Mouse (Mus musculus) fibroblast of lung, adult 2 months (primary cell): Measurements from ENCODE around the gene Ubl3.
A peak's percentile ranks its signal among the peaks of the same experiment; 100 is the strongest.

ENCODE experiments used
- DNase-seq: peaks from one replicate; pipeline ENCODE4 v3.0.0-alpha.2; 2011; ENCODE audit warnings: low read depth

Ubl3 gene

DNA sequence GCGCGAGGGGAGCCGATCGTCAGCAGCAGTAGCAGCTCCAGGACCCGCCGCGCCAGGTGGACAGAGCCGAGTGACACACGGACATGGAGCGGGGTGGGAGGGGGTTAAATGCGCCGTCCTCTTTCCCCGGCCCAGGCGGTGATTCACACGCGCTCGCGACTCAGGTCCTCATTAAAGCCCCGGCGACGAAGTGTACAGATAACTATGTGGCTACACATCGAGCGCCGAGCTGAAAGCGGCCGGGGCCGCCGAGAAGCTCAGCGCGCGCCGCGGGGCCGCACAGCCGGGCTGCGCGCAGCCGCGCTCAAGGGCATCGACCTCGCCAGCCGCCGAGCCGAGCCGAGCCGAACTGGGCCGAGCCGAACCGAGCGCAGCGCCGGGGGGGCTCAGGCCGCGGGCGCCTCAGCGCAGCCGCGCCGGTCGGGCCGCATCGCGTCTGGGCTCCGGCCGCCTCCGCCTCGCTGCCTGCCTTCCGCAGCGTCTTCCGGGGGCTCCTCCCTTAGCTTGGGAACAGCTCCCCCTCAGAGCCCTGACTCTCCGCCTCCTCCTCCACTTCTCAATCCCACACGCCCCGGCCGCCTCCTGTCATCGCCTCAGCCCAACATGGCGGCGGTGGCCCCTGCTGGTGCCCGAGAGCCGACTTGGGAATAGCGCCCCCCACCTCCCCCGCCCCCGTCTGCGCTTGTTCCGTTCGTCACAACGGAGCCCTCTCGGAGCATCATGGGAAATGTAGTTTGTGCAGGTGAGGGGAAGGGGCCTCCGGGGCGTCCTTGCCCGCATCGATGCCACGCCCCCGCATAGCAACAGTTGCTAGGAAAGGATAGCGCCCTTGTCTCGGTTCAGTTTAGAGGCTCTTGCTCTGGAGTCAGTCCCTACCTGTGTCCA lies at the start of gene Ubl3:
Gene Ubl3 (minus strand): TSS at position 603 of the 885 bp plus-strand sequence.
- peak; percentile 77 for DNase-seq

DNA sequence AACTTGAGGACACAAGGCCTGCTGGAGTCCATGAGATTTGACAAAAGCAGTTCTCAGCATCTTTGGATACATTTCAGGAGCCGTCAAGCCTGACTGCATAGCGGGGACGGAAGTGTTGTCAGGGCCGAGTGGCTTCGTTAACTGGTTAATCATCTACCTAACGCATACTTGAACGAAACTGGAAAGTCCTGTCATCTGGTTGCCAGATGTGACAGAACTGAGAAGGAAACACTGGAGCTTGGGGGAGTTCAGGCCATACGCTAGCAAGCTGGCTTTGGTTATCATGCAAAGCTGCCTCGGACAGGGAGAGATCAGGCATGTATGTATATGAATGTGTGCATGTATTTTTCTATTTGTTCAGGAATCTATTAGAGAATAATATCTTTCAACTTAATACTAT lies 45.8 kb upstream of the Ubl3 start:
- DNase-seq = no peak

DNA sequence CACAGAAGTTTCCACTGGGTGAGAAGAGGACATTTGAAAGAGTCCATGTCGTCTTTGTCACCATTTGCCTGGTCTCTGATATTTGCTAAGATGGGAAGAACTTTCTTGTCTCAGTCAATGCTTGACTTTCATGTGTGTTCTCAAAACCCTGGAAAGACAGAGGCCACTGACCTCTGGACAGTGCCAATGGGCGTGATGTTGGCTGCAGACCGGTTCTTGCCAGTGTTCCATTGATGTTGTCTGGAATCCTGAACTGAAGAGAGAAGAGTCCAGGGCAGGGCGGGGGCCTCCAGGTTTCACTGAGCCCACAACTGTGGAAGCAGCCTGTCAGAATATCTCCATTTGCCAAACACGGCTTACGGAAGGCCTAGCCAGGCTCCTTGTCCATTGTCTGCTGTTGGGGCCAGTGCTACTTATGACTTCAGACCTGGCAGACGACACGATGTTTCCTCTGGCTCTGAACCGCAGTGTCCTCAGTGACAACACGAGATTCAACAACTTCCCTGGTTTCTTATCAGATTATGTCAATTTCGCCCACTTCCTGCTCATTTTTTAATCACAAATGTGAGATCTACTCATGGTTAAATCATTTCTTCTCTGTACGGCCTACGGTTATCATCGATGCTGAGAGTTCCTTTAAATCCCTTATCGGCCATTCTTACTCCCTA lies 43.6 kb upstream of the Ubl3 start:
- DNase-seq = no peak

DNA sequence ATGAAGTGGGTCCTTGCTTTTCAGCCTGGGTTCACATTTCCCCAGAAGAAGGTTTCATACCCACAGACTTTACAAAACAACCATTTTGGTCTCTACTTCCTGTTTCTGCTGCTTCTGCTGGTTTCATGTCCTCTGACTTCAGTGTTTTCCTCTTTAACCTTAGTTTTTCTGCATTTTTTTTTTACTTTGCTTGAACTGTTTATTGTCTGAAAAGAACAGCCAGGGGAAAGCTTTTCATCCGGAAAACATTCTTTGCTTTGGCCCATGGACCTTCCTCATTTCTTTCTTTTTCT lies 42.8 kb upstream of the Ubl3 start:
- DNase-seq = no peak

DNA sequence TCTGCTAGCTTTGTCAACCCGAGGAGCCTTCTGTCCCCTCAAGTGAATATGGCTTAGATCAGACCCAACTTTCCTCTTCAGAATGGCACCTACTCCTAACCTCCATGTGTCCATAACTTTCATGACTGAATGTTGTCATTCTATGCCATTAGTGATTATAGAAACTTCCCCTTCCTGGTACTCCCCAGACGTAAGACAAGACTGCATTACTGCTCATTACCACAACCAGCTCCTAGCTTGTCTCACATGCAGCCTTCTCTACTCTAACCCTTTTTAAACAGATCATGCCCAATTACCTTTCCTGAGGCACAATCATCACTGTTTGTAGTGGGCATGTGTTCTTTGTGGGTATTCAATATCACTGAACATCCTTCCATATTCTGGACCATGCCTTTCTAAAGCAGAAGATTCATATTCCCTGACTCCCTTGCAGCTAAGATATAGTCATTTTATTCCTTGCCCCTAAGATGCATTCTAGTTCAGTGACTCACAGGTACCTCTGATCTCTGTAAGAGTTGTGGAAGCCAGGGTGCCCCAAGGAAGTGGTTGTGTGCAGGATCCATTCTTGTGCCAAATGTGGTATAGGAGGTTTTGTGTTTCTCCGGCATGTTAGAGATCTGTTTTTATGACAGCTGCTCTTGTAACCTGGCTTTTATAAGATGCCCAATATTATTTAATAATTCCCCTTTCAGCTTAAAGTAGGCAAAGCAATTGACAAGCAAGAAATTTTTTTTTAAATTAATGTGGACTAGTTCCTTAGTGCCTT lies 42.3 kb upstream of the Ubl3 start:
- DNase-seq = no peak

DNA sequence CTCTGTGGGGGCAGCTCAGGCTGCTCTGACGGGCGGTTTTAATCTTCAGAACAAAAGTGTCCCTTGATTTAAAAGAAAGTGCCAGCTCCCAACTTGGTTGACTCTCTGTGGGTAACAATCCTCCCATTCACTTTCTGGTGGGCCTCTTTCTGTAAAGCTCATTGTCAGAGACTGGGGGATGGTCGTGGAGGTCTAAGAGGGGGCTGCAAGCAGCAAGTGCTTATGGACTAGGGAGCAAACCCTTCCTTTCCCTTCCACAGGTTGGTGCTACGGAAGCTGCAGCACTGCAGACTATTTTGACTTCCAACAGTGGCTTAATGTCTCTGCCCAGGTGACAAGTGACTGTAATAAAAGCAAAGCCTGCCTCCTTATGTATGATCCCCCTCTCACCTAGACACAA lies 41.0 kb upstream of the Ubl3 start:
- no peak for DNase-seq

DNA sequence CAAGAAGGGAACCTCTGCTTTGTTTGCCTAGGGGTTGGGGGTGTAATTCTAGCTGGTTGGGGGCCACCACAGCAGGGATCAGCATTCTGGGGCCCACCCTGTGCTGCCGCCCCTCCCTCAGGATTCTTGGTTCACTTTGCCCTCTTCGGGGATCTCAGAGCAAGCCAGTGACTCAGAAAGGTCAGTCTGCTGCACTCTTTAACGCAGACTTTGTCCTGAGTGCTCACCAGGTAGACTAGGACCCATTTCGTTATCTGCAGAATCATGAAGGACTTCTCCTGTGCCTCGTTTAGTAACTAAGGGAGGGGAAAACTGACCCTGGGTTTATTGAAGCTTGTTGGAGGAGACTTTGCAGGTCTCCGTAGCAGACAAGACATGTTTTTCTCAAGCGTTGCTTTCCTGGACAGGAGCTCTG lies 38.9 kb upstream of the Ubl3 start:
- DNase-seq = no peak

DNA sequence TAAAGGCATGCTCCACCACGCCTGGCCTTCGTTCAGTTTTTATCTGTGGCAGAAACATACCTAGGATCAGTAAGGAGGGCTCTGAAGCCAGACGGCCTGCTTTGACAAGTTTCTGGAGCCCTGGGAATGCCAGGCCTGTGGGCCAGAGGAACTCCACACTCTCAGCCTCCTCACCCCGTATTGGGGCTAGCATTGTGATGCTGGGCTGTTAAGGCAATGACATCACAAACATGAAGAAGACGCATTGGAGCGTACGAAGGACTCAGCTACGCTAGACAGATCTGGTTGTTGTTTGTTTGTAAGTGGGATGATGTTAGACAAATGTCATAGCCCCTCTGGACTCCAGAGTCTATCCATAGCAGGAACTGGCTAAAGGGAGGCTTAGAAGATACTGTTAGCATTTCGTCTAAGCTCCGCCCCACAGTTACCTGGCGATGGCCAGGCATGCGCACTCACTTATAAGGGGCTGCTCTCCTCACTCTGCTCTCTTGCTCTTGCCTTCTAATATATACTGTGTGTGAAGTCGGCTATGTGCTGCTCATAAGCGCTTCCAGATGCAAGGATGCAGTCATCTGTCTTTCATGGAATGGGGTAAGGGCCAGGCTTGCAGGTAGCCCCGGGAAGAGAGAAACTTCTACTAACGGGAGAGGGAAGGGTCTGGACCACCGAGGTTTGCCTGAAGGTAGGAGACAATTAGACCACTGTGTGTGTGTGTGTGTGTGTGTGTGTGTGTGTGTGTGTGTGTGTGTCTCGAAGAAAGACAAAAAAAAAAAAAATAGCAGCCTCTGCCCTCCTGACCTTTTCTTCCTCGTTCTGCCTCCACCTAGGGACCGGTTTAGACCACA lies 38.2 kb upstream of the Ubl3 start:
- DNase-seq = no peak

DNA sequence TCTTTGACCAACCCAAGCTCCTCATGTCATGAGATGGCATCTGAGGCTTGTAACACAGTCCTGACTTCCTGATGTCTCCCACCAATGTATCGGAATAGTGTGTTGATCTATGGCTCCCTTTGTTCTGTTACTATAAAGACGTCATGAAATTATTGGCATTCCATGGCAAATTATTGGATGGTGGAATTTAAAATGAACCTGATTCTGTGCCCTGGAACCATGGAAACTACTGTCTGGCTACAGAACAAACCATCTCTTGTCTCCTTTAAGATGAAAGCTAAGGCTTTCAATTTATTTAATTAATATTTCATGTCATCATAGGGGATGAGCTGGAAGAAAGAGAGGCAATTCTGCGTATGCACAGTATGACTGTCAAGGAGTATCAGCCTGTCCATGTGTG lies 36.4 kb upstream of the Ubl3 start:
- DNase-seq = no peak

DNA sequence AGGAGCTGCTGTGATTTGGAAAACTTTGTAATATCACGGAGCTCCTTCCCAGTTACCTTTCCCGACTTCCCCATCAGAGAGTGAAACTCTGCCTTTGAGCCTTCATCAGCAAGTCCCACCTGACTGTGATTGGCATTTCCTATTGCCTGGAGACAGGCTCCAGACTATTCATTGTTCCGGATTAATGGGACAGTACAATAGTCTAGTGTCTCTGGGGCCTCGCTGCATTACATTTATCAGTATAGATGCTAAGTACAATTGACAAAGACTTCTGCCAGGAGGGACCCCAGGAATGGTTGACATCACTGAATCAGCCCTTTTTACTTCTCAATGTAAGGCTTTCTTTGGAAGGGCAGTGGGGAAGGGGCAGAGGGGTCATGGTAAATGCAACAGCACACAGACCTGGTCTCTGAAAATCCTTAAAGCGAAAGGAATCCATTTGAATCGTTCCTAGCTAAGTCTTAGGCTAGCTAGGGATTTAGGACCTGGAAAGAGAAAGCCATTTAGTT lies 35.6 kb upstream of the Ubl3 start:
- no peak for DNase-seq

DNA sequence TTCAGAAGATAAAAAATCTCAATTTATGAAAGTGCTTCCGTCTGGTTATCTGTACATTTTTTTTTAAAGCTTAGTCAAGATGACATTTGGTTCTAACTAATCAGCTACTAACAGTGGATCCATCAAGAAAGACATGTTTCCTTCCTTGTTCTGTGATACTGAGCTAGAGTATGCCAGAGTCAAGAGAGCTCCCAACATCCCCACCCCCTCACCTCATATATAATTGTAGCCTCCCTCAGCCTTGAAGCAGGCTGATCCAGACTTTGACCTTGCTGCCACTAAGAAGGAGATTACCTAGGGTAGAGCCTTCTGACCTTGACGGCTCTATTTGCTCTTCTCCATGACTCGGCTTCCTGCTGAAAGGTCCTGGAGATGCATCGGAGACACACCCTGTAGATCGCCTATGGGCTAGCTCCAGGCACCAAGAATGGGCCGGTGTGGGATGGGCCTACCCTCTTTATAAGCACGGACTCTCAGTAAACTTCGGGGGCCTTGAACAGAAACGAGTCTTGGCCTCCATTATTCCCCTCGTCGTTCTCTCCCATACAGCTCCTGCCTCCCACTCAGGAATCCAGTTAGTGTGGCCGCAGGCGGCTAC lies 27.9 kb upstream of the Ubl3 start:
- DNase-seq = no peak

DNA sequence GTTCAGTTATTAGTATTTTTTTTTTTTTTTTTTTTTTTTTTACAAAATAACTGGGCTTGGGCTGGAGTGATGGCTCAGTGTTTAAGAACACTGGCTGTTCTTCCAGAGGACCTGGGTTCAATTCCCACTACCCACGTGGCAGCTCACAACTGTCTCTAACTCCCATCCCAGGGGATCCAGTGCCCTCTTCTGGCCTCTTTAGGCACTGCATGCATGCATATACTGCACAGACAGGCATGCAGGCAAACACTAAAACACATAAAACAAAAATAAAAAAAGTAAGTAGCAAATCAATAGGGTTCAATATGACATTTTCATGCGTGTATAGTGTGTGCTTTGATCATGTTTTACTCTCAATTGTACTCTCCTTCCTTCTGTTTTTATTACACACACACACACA lies 26.6 kb upstream of the Ubl3 start:
- no peak for DNase-seq

DNA sequence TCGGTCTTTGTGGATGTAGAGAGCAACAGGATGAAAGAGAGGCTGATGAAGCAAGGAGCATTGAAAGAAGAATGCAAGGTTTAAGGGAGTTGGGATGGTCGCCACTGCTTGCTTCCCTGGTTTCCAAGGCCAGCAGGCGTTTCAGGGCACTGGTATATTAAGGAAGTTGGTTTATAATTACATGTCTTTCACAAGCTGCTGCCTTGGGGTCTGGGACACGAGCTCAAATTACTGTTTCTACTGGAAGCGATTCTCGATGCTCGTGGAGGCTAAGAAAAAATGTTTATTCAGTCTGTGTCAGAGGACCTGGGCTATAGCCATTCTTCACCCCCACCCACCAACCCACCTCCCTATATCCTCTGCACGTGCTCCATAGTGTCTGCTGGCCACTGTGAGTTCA lies 25.8 kb upstream of the Ubl3 start:
- no peak for DNase-seq

DNA sequence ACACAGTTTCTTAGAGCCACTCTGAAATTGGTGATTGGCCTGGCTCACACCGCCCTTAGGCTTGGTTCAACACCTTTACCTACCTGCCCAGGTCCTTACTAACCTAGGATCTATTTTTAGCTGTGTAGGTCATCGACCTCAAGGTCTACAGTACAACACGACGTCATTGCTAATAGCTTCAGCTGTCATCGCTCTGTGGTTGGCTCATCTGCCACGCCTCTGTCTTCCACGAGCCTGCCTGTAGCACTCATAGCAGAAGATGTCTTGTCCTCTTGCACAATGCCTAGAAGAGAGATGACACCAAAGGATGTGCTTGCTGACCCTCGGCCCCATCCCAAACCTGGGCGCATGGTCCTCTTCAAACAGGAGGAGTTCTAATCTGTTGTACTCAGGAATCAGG lies 24.7 kb upstream of the Ubl3 start:
- DNase-seq = no peak

DNA sequence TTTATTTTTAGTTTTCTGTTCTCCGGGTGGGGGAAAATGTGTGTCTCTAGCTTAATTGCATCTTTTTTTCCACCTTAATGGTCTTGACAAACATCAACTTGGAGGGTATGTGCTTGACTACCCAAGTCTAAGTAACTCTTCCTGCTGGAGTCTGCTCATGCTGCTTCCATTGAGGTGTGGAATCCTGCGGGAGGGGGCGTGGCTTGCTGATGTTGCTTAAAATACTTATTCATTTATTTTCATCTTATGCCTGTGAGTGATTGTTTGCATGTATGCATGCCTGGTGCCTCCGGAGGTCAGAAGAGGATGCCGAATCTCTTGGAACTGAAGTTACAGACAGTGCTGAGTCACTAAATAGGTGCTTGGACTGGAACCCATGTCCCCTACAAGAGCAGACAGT lies 22.6 kb upstream of the Ubl3 start:
- no peak for DNase-seq

DNA sequence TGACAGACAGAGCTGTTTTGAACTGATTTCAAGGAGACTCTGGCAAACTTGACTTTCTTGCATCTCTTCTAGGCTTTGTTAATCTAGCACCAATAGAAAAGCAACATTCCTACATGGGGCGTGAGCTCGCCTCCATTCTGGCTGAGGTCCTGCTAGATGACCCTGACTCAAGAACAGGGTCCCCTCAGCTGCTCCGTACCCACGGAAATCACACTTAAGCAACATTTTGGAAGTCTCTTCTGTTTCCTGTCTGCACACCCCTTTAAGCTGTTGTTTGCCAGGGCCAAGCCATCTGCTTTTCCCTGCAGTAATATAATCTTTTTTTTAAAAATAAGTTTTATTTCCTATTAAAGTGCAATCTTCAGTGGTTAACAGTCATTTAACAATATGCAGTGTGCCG lies 20.1 kb upstream of the Ubl3 start:
- DNase-seq = no peak

DNA sequence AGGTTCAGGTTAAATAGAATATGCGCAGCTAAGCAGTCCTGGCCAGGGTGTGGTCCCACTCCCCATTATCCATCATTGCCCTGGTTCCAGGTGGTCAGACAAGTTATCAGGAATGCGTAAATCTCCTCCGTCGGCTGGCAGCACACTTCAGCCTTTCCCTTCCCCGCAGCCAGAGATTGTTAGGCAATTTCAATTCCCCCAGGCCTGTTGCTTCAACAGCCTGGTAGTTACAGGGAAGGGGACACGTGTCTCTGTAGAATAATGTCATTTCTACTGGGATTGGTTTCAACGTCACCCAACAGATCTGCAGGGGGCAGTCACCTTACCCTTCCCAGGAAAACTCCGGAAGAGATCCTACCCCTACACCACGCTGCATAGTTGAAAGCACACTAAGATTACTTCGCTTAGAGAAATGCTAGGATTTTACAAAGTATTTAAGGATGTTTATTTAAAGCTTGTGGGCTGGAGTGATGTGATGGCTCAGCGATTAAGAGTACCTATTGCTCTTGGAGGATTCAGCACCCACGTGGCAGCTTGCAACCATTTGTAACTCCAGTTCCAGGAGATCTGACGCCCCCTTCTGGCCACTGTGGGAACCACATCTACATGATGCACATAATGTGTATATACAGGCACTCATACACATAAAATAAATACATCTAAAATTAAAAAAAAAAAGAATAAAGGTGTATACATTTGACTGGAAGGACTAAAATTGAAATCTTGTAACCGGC lies 18.1 kb upstream of the Ubl3 start:
- no peak for DNase-seq

DNA sequence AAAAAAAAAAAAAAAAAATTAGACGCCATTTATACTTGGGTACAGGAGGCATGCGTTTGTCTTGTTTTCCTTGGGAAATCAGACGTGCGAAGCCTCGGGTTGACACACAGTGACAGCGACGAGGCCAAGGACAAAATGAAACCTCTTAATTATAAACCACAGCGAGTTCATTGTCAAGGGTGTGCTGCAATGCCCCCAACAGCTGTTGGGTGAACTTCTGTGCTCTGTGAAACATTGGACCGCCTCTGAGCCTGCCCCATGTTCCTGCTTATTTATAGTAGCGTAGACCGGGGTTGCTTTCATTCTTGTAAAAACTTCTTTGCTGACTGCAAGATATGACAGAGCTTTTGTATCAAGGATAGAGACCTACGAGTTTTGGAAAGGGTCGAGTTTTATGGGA lies 16.9 kb upstream of the Ubl3 start:
- no peak for DNase-seq

DNA sequence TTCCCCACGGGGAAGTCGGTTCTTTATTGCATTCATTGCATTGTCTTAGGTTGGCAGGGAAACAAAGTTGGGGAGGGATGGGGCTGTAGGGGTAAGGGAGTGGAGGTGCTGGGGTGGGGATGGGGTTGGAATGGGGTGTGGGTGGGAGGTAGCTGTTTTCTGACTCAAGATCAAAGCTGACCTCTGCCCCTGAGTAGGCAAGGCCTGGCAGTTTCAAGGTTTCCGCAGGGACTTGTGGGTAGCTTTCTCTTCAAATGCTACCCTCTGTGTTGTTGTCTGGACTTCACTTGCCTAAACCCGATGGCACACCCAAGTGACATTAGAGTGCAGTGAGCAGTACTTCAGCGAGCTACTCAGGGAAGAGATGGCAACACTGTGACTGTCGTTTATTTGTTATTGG lies 13.0 kb upstream of the Ubl3 start:
- no peak for DNase-seq

DNA sequence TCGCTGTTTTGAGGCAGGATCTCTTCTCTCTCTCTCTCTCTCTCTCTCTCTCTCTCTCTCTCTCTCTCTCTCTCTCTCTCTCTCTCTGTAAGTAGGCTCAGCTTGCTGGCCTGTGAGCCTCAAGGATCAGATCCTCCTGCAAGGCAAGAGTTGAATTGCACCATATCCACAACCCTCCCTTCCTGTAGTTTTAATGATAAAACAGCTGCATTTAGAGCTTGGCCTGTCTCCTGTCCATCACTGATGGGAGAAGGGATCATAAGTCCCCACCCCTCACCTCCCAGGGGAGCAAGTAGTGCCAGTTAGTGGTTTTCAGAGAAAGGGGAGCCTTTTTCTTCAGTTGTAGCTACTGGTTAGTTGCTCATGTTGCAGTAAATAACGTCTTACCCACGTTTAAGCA lies 11.5 kb upstream of the Ubl3 start:
- no peak for DNase-seq

DNA sequence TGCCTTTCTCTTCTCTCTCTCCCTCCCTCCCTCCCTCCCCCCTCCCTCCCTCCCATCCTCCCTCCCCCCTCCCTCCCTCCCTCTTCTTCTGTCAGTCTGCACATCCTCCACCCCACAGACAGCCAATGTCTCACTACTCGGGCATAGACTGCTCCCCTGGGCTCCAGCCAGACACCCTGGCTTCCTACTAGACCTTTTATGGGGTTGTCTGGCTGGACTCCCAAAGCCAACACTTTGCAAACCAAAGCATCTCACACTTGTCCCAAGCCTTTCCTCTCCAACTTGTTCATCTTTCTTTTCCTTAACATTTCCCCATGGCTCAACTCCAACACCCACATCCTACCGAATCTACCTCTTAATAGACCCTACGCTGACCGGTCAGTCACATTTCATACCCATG lies 10.7 kb upstream of the Ubl3 start:
- DNase-seq = no peak
